Mouse (Mus musculus) layer of hippocampus, adult 11-12 months (tissue): Measurements from ENCODE around the gene Tmed1.
A peak's percentile ranks its signal among the peaks of the same experiment; 100 is the strongest.
"Not testable (repeated sequence)": the region's sequence is repeated elsewhere in the genome, so short reads cannot be mapped to it uniquely, and the experiment has no call there.

Experiments
- DNase-seq: peaks from one replicate; pipeline ENCODE4 v3.0.0; 2022; ENCODE audit warnings: low spot score

Tmed1 gene

GRCm38 (mm10) chr9:21509772-21510688, at the start of gene Tmed1:
Tmed1 (minus strand) TSS chr9:21510252.
- peak; percentile 94 for DNase-seq

- DNase-seq = no peak
Observed at GRCm38 (mm10) chr9:21559151-21559550, 49.1 kb upstream of the Tmed1 start.

GRCm38 (mm10) chr9:21558366-21558765, 48.3 kb upstream of the Tmed1 start:
- no peak for DNase-seq

- DNase-seq = no peak
Observed at GRCm38 (mm10) chr9:21557556-21557955, 47.5 kb upstream of the Tmed1 start.

GRCm38 (mm10) chr9:21556996-21557395, 46.9 kb upstream of the Tmed1 start:
- DNase-seq = no peak

- no peak for DNase-seq
Observed at GRCm38 (mm10) chr9:21555198-21555742, 45.2 kb upstream of the Tmed1 start.

GRCm38 (mm10) chr9:21553607-21554273, 43.7 kb upstream of the Tmed1 start:
- DNase-seq = no peak

GRCm38 (mm10) chr9:21551049-21551448, 41.0 kb upstream of the Tmed1 start:
- DNase-seq = no peak

GRCm38 (mm10) chr9:21547075-21547941, 37.3 kb upstream of the Tmed1 start:
- peak; percentile 65 for DNase-seq

- DNase-seq = no peak
Observed at GRCm38 (mm10) chr9:21546789-21547074, 36.7 kb upstream of the Tmed1 start, which contains the start of gene Carm1. Carm1 (plus strand) TSS chr9:21546894.

- DNase-seq = peak; percentile 99
Observed at GRCm38 (mm10) chr9:21545916-21546788, 36.1 kb upstream of the Tmed1 start.

- no peak for DNase-seq
Observed at GRCm38 (mm10) chr9:21545351-21545915, 35.4 kb upstream of the Tmed1 start.

- DNase-seq = not testable (repeated sequence)
Observed at GRCm38 (mm10) chr9:21542001-21542400, 31.9 kb upstream of the Tmed1 start.

- DNase-seq = no peak
Observed at GRCm38 (mm10) chr9:21539981-21540753, 30.1 kb upstream of the Tmed1 start.

GRCm38 (mm10) chr9:21537009-21537408, 27.0 kb upstream of the Tmed1 start:
- DNase-seq = no peak

- no peak for DNase-seq
Observed at GRCm38 (mm10) chr9:21536501-21536900, 26.4 kb upstream of the Tmed1 start.

GRCm38 (mm10) chr9:21527917-21528324, 17.9 kb upstream of the Tmed1 start:
- DNase-seq = no peak

GRCm38 (mm10) chr9:21527100-21527801, 17.2 kb upstream of the Tmed1 start:
- DNase-seq = no peak

- DNase-seq = no peak
Observed at GRCm38 (mm10) chr9:21526634-21526944, 16.5 kb upstream of the Tmed1 start.
